Comparison of ENCODE assay signal across 9 mouse cellular contexts in the genomic region with DNA sequence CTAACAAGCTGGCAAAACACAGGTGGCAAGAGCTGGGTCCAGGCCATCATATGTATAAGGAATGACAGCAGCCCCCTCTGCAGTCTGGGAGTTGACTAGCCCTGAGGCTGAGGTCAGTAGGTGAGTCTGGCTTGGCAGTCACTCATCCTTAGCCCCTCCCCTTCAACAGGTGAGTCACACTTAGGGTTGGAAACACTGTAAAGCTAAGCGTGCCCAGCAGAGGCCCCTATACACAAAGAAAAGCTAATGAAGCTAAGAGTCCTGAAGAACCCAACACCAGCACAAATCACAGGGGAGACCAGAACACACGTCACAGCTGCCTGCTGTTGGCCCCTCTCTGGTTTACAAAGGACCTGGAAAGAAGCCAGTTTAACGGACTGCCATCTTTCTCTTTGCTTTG. TPM values are rescaled to one million over a fixed set of nuclear protein-coding genes. Genes with fewer than 3 reads are reported as not detected.
DNase-seq lines count a peak whose midpoint lies in the region; ATAC-seq lines count a peak whose summit lies in the region.
"Had no signal": no experiment of that assay in that cellular context is flagged by ENCODE, and none has a peak within 500 bp of the region (broad histone marks: within the 10 kb centered on the region; RNA-seq: fewer than 3 reads in every experiment).

No protein-coding gene starts in this region.

- no peak overlapping the region for H3K9ac ChIP-seq in intestine, embryonic 15.5 days
- H3K9ac ChIP-seq in forebrain, embryonic 16.5 days (replicated peaks; ENCODE audit: low read depth, low read length): no peak overlapping the region
- H3K9ac ChIP-seq: heart, embryonic 15.5 days had no signal

- no peaks in the 10 kb centered on the region for H3K9me3 ChIP-seq in intestine, embryonic 15.5 days
- H3K9me3 ChIP-seq in forebrain, embryonic 16.5 days (ENCODE audit: control insufficient read depth, low read length): no peaks in the 10 kb centered on the region
- H3K9me3 ChIP-seq: heart, embryonic 15.5 days had no signal

- H3K27me3 ChIP-seq in intestine, embryonic 15.5 days (replicated peaks): no peaks in the 10 kb centered on the region
- H3K27me3 ChIP-seq in forebrain, embryonic 16.5 days (replicated peaks; ENCODE audit: control insufficient read depth, insufficient read depth, low read length): no peaks in the 10 kb centered on the region
- H3K27me3 ChIP-seq: heart, embryonic 15.5 days had no signal

- intact Hi-C loops in heart, postnatal 14 days (cut with DNase I): no loop called here

- 22% methylated on average over 3 of the region's 3 CpGs for WGBS in intestine, embryonic 15.5 days
- 7% methylated on average over 3 of the region's 3 CpGs for whole genome bisulfite sequencing in forebrain, embryonic 16.5 days

- H3K4me1 ChIP-seq in intestine, embryonic 15.5 days (replicated peaks): no peaks in the 10 kb centered on the region
- no peaks in the 10 kb centered on the region for H3K4me1 ChIP-seq in forebrain, embryonic 16.5 days (replicated peaks; ENCODE audit: control insufficient read depth, insufficient read depth, low read length)
- H3K4me1 ChIP-seq: heart, embryonic 15.5 days had no signal

- peak; percentile 89 for ATAC-seq in intestine, embryonic 15.5 days
- ATAC-seq in megakaryocyte progenitor cell, adult 5-6 weeks (replicated peaks; ENCODE audit: poor library complexity): peak; percentile 17; the same call in 1 of the 2 replicates
- ATAC-seq in forebrain, embryonic 16.5 days: no peak

- H3K4me3 ChIP-seq in intestine, embryonic 15.5 days (replicated peaks): no peak overlapping the region
- no peak overlapping the region for H3K4me3 ChIP-seq in forebrain, embryonic 16.5 days (replicated peaks; ENCODE audit: low read length)
- H3K4me3 ChIP-seq: heart, embryonic 15.5 days had no signal

- no peak overlapping the region for H3K4me2 ChIP-seq in intestine, embryonic 15.5 days (replicated peaks)
- no peak overlapping the region for H3K4me2 ChIP-seq in forebrain, embryonic 16.5 days (ENCODE audit: low read length)
- H3K4me2 ChIP-seq: heart, embryonic 15.5 days had no signal

- peak; percentile 75 for DNase-seq in heart, adult 11 months
- DNase-seq in heart, adult 8-10 months (ENCODE audit: low spot score): no peak
- DNase-seq in WW6 (ENCODE audit: low read depth, low spot score): peak; percentile 57
- no peak for DNase-seq in right cerebral cortex, postnatal 4 days
- DNase-seq in heart, postnatal 14 days: no peak

- no peaks in the 10 kb centered on the region for H3K36me3 ChIP-seq in intestine, embryonic 15.5 days
- no peaks in the 10 kb centered on the region for H3K36me3 ChIP-seq in forebrain, embryonic 16.5 days (ENCODE audit: control insufficient read depth, insufficient read depth)
- H3K36me3 ChIP-seq: heart, embryonic 15.5 days had no signal

- H3K27ac ChIP-seq in intestine, embryonic 15.5 days: no peak overlapping the region
- H3K27ac ChIP-seq in forebrain, embryonic 16.5 days (ENCODE audit: low read length): no peak overlapping the region
- H3K27ac ChIP-seq: heart, embryonic 15.5 days had no signal

RNA-seq across cellular contexts. Expression of gene Lyg2, which starts 15.5 kb away (rescaled TPM):
- not detected for total RNA-seq in heart, adult 8-10 months (2022)
- polyA plus RNA-seq in intestine, embryonic 15.5 days (2015; fragmentation: Nextera tagmentation; extraction: Ambion mirVana): not detected in 2 replicates
- not detected in 2 replicates for total RNA-seq in megakaryocyte progenitor cell, adult 5-6 weeks (2015)
- total RNA-seq in megakaryocyte progenitor cell, adult 5-6 weeks (2017): not detected in 2 replicates
- not detected for total RNA-seq in heart, postnatal 14 days (2021)
- polyA plus RNA-seq in forebrain, embryonic 16.5 days (2015; fragmentation: Nextera tagmentation; extraction: Ambion mirVana): not detected in 2 replicates
- polyA plus RNA-seq: heart, embryonic 15.5 days had no signal

RNA-seq across cellular contexts. Expression of gene Lyg1, which starts 25.8 kb away (rescaled TPM):
- total RNA-seq in heart, adult 8-10 months (2022): not detected
- polyA plus RNA-seq in intestine, embryonic 15.5 days (2015; fragmentation: Nextera tagmentation; extraction: Ambion mirVana): not detected in 2 replicates
- total RNA-seq in megakaryocyte progenitor cell, adult 5-6 weeks (2015): not detected in 2 replicates
- total RNA-seq in megakaryocyte progenitor cell, adult 5-6 weeks (2017): not detected in 2 replicates
- not detected for total RNA-seq in heart, postnatal 14 days (2021)
- polyA plus RNA-seq in forebrain, embryonic 16.5 days (2015; fragmentation: Nextera tagmentation; extraction: Ambion mirVana): not detected in 2 replicates
- polyA plus RNA-seq: heart, embryonic 15.5 days had no signal

RNA-seq across cellular contexts. Expression of gene Mrpl30, which starts 41.5 kb away (rescaled TPM):
- total RNA-seq in heart, adult 8-10 months (2022): 100 to 1,000 TPM; 398 to 451 (median 428) TPM
- polyA plus RNA-seq in intestine, embryonic 15.5 days (2015; fragmentation: Nextera tagmentation; extraction: Ambion mirVana): 255 and 258 TPM in 2 replicates
- 286 TPM in 2 replicates for total RNA-seq in megakaryocyte progenitor cell, adult 5-6 weeks (2015)
- 233 and 248 TPM in 2 replicates for total RNA-seq in megakaryocyte progenitor cell, adult 5-6 weeks (2017)
- 100 to 1,000 TPM; 311 to 329 TPM for total RNA-seq in heart, postnatal 14 days (2021)
- polyA plus RNA-seq in forebrain, embryonic 16.5 days (2015; fragmentation: Nextera tagmentation; extraction: Ambion mirVana): 251 and 262 TPM in 2 replicates

RNA-seq across cellular contexts. Expression of gene Mitd1, which starts 41.6 kb away (rescaled TPM):
- 1 to 10 TPM; 2.9 to 4.1 (median 3.5) TPM for total RNA-seq in heart, adult 8-10 months (2022)
- polyA plus RNA-seq in intestine, embryonic 15.5 days (2015; fragmentation: Nextera tagmentation; extraction: Ambion mirVana): 29.7 and 29.8 TPM in 2 replicates
- 28.2 and 46.0 TPM in 2 replicates for total RNA-seq in megakaryocyte progenitor cell, adult 5-6 weeks (2015)
- total RNA-seq in megakaryocyte progenitor cell, adult 5-6 weeks (2017): 29.5 and 41.7 TPM in 2 replicates
- 1 to 10 TPM; 5.0 to 5.6 TPM for total RNA-seq in heart, postnatal 14 days (2021)
- 18.5 and 19.0 TPM in 2 replicates for polyA plus RNA-seq in forebrain, embryonic 16.5 days (2015; fragmentation: Nextera tagmentation; extraction: Ambion mirVana)

Comparison
In these comparisons a context has a peak if more than half of its experiments do, and no peak if none do; other contexts are left out.
1. DNase-seq: peak in heart, adult 11 months (single experiment) and WW6 (single experiment); none in heart, adult 8-10 months (single experiment), right cerebral cortex, postnatal 4 days (single experiment) and heart, postnatal 14 days (0 of 2).